Mouse (Mus musculus): Measurements from ENCODE around the gene Sucla2. TPM values are rescaled to one million over a fixed set of nuclear protein-coding genes. Genes with fewer than 3 reads are reported as not detected.
"Not testable (repeated sequence)": the region's sequence is repeated elsewhere in the genome, so short reads cannot be mapped to it uniquely, and the experiment has no call there.

The Sucla2 gene
- total RNA-seq, 2 experiments from 2014 or later = 346 to 377 TPM

- no peak for DNase-seq
Measured at GRCm38 (mm10) chr14:73608668-73609481, 83.8 kb downstream of the Sucla2 start.

- not testable (repeated sequence) for DNase-seq
Measured at GRCm38 (mm10) chr14:73614961-73615360, 89.8 kb downstream of the Sucla2 start.

- DNase-seq = no peak
Measured at GRCm38 (mm10) chr14:73620880-73621279, 95.8 kb downstream of the Sucla2 start.

GRCm38 (mm10) chr14:73622988-73623387, 97.9 kb downstream of the Sucla2 start:
- no peak for DNase-seq

GRCm38 (mm10) chr14:73625469-73625868, 100.3 kb downstream of the Sucla2 start:
- DNase-seq = no peak

- peak; percentile 5 to 31 for DNase-seq
Measured at GRCm38 (mm10) chr14:73631511-73631910, 106.4 kb downstream of the Sucla2 start.

GRCm38 (mm10) chr14:73632648-73633263, 107.6 kb downstream of the Sucla2 start:
- DNase-seq = peak; percentile 59 to 60

GRCm38 (mm10) chr14:73634356-73634755, 109.2 kb downstream of the Sucla2 start:
- DNase-seq = peak in 1 of 2 experiments; percentile 5

GRCm38 (mm10) chr14:73637460-73637859, 112.3 kb downstream of the Sucla2 start:
- DNase-seq = peak; percentile 49 to 62

Other genes starting within 250 kb of the Sucla2 start
- gene Rb1, start 199.5 kb upstream of the Sucla2 start, total RNA-seq (2021) = 10 to 100 TPM; 20.4 to 21.6 TPM
- gene Itm2b, start 140.0 kb upstream of the Sucla2 start, total RNA-seq (2021) = 1,000 to 10,000 TPM in 1 of 2 experiments, 100 to 1,000 TPM in 1; 995 to 1,086 TPM
- gene Med4, start 15.3 kb upstream of the Sucla2 start, total RNA-seq (2021) = 10 to 100 TPM; 22.9 to 24.7 TPM
- 1 to 10 TPM; 7.6 to 7.8 TPM for gene Nudt15, start 22.9 kb downstream of the Sucla2 start, total RNA-seq (2021)
- gene Gm21750, start 135.9 kb downstream of the Sucla2 start, total RNA-seq (2021) = not detected